Mouse (Mus musculus): Measurements from ENCODE around the gene Olfr739.

Olfr739 gene

GRCm38 (mm10) chr14:50418326-50418725 lies at the start of gene Olfr739:
Gene Olfr739 (plus strand): TSS chr14:50418626.
- no peak for DNase-seq

- no peak for DNase-seq
Observed at GRCm38 (mm10) chr14:50380863-50381262, 37.6 kb upstream of the Olfr739 start, which contains the start of gene Olfr736. Gene Olfr736 (plus strand): TSS chr14:50381163.

DNA sequence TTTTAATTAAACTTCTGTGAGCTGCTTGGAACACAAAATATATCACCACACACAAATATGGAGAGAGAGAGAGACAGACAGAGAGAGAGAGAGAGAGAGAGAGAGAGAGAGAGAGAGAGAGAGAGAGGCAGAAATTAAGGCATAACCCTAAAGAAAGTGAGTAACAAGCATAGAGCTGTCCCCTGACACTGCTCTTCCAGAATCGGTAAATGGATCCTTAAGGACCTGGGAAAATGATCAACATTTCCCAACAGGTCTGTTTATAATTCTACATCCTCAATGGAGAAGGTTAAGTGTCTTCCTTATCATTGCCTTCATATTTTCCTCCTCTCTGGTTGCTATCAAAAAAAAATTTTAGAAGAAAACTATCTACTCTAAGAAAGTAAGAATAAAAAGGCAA lies 11.2 kb upstream of the Olfr739 start, which contains the start of gene Olfr738:
Gene Olfr738, plus strand, starts transcription at position 301 of the 400 bp plus-strand sequence.
- DNase-seq, result no peak

- DNase-seq, result no peak
Observed at GRCm38 (mm10) chr14:50445245-50445644, 26.8 kb downstream of the Olfr739 start, which contains the start of gene Olfr740. Gene Olfr740 (plus strand): TSS chr14:50445545.

DNA sequence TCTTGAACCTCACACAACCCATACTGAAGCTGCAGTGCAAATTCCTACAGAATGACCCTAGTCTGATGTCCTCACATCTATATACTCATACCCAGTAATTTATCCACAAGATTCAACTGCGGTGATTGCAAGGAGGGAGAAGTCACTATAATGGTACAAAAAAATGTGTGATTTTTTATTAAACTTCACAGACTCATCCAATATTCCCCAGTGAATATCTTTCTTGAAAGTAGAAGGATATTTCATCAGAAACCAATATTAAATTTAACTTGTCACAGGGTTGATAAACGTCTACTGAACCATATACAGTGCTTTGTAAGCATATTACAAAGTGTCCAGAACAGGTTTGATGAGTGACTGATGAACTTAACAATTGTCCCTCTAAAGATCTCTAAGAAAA lies 54.0 kb downstream of the Olfr739 start, which contains the start of gene Olfr741:
Gene Olfr741, plus strand, starts transcription at position 301 of the 400 bp plus-strand sequence.
- DNase-seq, result no peak
